Mouse (Mus musculus) kidney, postnatal 25 days (tissue): ENCODE results near the gene Gm5269.

ENCODE experiments used
- DNase-seq, 2 experiments: peaks; one replicate each; pipeline ENCODE4 v3.0.0; 2021; ENCODE audit warnings: mixed read lengths in 2 of 2

Gm5269 gene

GRCm38 (mm10) chr1:45877463-45877862 is 12.6 kb downstream of the Gm5269 start:
- no peak for DNase-seq

GRCm38 (mm10) chr1:45876450-45877198 is 13.4 kb downstream of the Gm5269 start:
- DNase-seq, result no peak

- no peak for DNase-seq
Measured at GRCm38 (mm10) chr1:45875640-45876039, 14.4 kb downstream of the Gm5269 start.

- DNase-seq, result no peak
Measured at GRCm38 (mm10) chr1:45873250-45873649, 16.8 kb downstream of the Gm5269 start.

- DNase-seq, result no peak
Measured at GRCm38 (mm10) chr1:45868479-45869137, 21.5 kb downstream of the Gm5269 start.

GRCm38 (mm10) chr1:45868050-45868449 is 22.0 kb downstream of the Gm5269 start:
- no peak for DNase-seq

GRCm38 (mm10) chr1:45866288-45867018 is 23.6 kb downstream of the Gm5269 start:
- DNase-seq, result no peak

GRCm38 (mm10) chr1:45865727-45866126 is 24.3 kb downstream of the Gm5269 start:
- no peak for DNase-seq

- peak; percentile 6 to 45 for DNase-seq
Measured at GRCm38 (mm10) chr1:45865316-45865715, 24.8 kb downstream of the Gm5269 start.

- DNase-seq, result peak; percentile 29 to 58
Measured at GRCm38 (mm10) chr1:45864564-45865014, 25.5 kb downstream of the Gm5269 start.

GRCm38 (mm10) chr1:45863641-45864040 is 26.4 kb downstream of the Gm5269 start:
- DNase-seq, result no peak

- no peak for DNase-seq
Measured at GRCm38 (mm10) chr1:45861162-45861561, 28.9 kb downstream of the Gm5269 start.

GRCm38 (mm10) chr1:45860349-45860748 is 29.7 kb downstream of the Gm5269 start:
- no peak for DNase-seq

GRCm38 (mm10) chr1:45858038-45858437 is 32.0 kb downstream of the Gm5269 start:
- DNase-seq, result no peak

- DNase-seq, result no peak
Measured at GRCm38 (mm10) chr1:45845466-45845865, 44.6 kb downstream of the Gm5269 start.
